11 mouse cellular contexts compared by ENCODE assay signal in genomic region chr17:69109216-69109615, GRCm38 (mm10). TPM values are rescaled to one million over a fixed set of nuclear protein-coding genes. Genes with fewer than 3 reads are reported as not detected.
A peak's percentile ranks its signal among the peaks of the same experiment; 100 is the strongest.
DNase-seq lines count a peak whose midpoint lies in the region; ATAC-seq and TF ChIP-seq lines count a peak whose summit lies in the region.
"Had no signal": no experiment of that assay in that cellular context is flagged by ENCODE, and none has a peak within 500 bp of the region (broad histone marks: within the 10 kb centered on the region; RNA-seq: fewer than 3 reads in every experiment).

No protein-coding gene starts in this region.

- no peaks in the 10 kb centered on the region for H3K27me3 ChIP-seq in hindbrain, embryonic 11.5 days (ENCODE audit: control insufficient read depth, insufficient read depth, low read length)
- no peaks in the 10 kb centered on the region for H3K27me3 ChIP-seq in hindbrain, embryonic 10.5 days (ENCODE audit: insufficient read depth, poor library complexity, severe bottlenecking)
- no peaks in the 10 kb centered on the region for H3K27me3 ChIP-seq in lung, postnatal 0 days (replicated peaks; ENCODE audit: insufficient read depth, low read length)
- H3K27me3 ChIP-seq: CH12.LX; megakaryocyte, embryonic 14.5 days had no signal

- H3K9ac ChIP-seq in hindbrain, embryonic 11.5 days (ENCODE audit: low read depth, low read length) = no peak overlapping the region
- H3K9ac ChIP-seq in lung, postnatal 0 days (replicated peaks; ENCODE audit: low read depth) = no peak overlapping the region

- no peak overlapping the region for H3K4me3 ChIP-seq in hindbrain, embryonic 11.5 days (ENCODE audit: low read depth, low read length)
- H3K4me3 ChIP-seq in hindbrain, embryonic 10.5 days = no peak overlapping the region
- H3K4me3 ChIP-seq in lung, postnatal 0 days (ENCODE audit: low read depth, low read length) = no peak overlapping the region
- no peak overlapping the region for H3K4me3 ChIP-seq in cortical plate, adult 2 months (ENCODE audit: insufficient read depth, low read length)
- H3K4me3 ChIP-seq: megakaryocyte, embryonic 14.5 days had no signal

- no peak for ATAC-seq in hindbrain, embryonic 11.5 days (ENCODE audit: low FRiP score)
- ATAC-seq in lung, postnatal 0 days = peak; percentile 30
- no peak for ATAC-seq in megakaryocyte, adult 5-6 weeks (ENCODE audit: poor library complexity, severe bottlenecking)

- no peaks in the 10 kb centered on the region for H3K36me3 ChIP-seq in hindbrain, embryonic 11.5 days (ENCODE audit: control insufficient read depth, insufficient read depth, low read length)
- H3K36me3 ChIP-seq in hindbrain, embryonic 10.5 days = no peaks in the 10 kb centered on the region
- no peaks in the 10 kb centered on the region for H3K36me3 ChIP-seq in lung, postnatal 0 days (ENCODE audit: insufficient read depth, low read length)

- DNase-seq in hindbrain, embryonic 11.5 days (ENCODE audit: low spot score) = peak; percentile 19
- DNase-seq in hindbrain, embryonic 10.5 days (ENCODE audit: low spot score) = no peak
- DNase-seq in lung, postnatal 0 days (ENCODE audit: low spot score) = peak; percentile 13
- no peak for DNase-seq in lung, postnatal 14 days
- DNase-seq in NIH3T3 (ENCODE audit: low read depth) = peak; percentile 36
- no peak for DNase-seq in layer of hippocampus, adult 9-10 months (ENCODE audit: low spot score)
- DNase-seq: adrenal gland, postnatal 25 days had no signal

- TF ChIP-seq CTCF in lung, postnatal 0 days (IDR thresholded peaks at IDR 0.05) = peak; percentile 58
- TF ChIP-seq CTCF in cortical plate, adult 2 months (IDR thresholded peaks at IDR 0.05; ENCODE audit: extremely low read depth, insufficient read depth, low read length) = peak; percentile 29; the same call in 1 of the 2 replicates

- no peak overlapping the region for H3K4me2 ChIP-seq in hindbrain, embryonic 11.5 days (replicated peaks; ENCODE audit: low read depth, low read length)
- H3K4me2 ChIP-seq in lung, postnatal 0 days (replicated peaks; ENCODE audit: low read depth, low read length) = no peak overlapping the region

- no peak for TF ChIP-seq POLR2A in cortical plate, adult 2 months (IDR thresholded peaks at IDR 0.05; ENCODE audit: extremely low read depth, insufficient read depth, low read length)

- H3K4me1 ChIP-seq in hindbrain, embryonic 11.5 days (replicated peaks; ENCODE audit: control insufficient read depth, insufficient read depth, low read length) = no peaks in the 10 kb centered on the region
- no peaks in the 10 kb centered on the region for H3K4me1 ChIP-seq in hindbrain, embryonic 10.5 days (replicated peaks)
- no peaks in the 10 kb centered on the region for H3K4me1 ChIP-seq in lung, postnatal 0 days (ENCODE audit: insufficient read depth, low read depth, low read length)
- H3K4me1 ChIP-seq in cortical plate, adult 2 months (ENCODE audit: control insufficient read depth, insufficient read depth, low read length) = no peaks in the 10 kb centered on the region
- H3K4me1 ChIP-seq: megakaryocyte, embryonic 14.5 days had no signal

- WGBS in hindbrain, embryonic 11.5 days = 63% methylated on average over 6 of the region's 6 CpGs
- WGBS in hindbrain, embryonic 10.5 days = 61% methylated on average over 6 of the region's 6 CpGs
- 50% methylated on average over 6 of the region's 6 CpGs for WGBS in lung, postnatal 0 days

- H3K9me3 ChIP-seq in hindbrain, embryonic 11.5 days (ENCODE audit: control insufficient read depth, low read length) = no peaks in the 10 kb centered on the region
- no peaks in the 10 kb centered on the region for H3K9me3 ChIP-seq in hindbrain, embryonic 10.5 days
- no peaks in the 10 kb centered on the region for H3K9me3 ChIP-seq in lung, postnatal 0 days (ENCODE audit: low read length)

- no peak overlapping the region for H3K27ac ChIP-seq in hindbrain, embryonic 11.5 days (ENCODE audit: low read depth, low read length)
- H3K27ac ChIP-seq in hindbrain, embryonic 10.5 days = no peak overlapping the region
- no peak overlapping the region for H3K27ac ChIP-seq in lung, postnatal 0 days (ENCODE audit: low read length)
- no peak overlapping the region for H3K27ac ChIP-seq in cortical plate, adult 2 months (ENCODE audit: insufficient read depth, low read length)

- no peak for TF ChIP-seq EP300 in lung, postnatal 0 days (IDR thresholded peaks at IDR 0.05)

RNA-seq across cellular contexts. Expression of gene Epb41l3, which starts 33.7 kb away (rescaled TPM):
- polyA plus RNA-seq in hindbrain, embryonic 11.5 days (2014; fragmentation: Nextera tagmentation; extraction: Ambion mirVana) = 85.5 and 92.9 TPM in 2 replicates
- 59.2 and 64.2 TPM in 2 replicates for polyA plus RNA-seq in hindbrain, embryonic 10.5 days (2016; fragmentation: Nextera tagmentation; extraction: Ambion mirVana)
- 10.0 and 14.1 TPM in 2 replicates for polyA plus RNA-seq in lung, postnatal 0 days (2015; fragmentation: Nextera tagmentation; extraction: Ambion mirVana)
- polyA plus RNA-seq in cortical plate, adult 2 months (2012; rRNA removed) = 117 and 124 TPM in 2 replicates
- total RNA-seq in megakaryocyte, adult 5-6 weeks (2015) = 2.4 and 2.6 TPM in 2 replicates
- total RNA-seq in megakaryocyte, adult 5-6 weeks (2017) = 0.70 and 3.9 TPM in 2 replicates
- total RNA-seq: CH12.LX had no signal

Comparison
In these comparisons a context has a peak if more than half of its experiments do, and no peak if none do; other contexts are left out.
1. DNase-seq: peak in hindbrain, embryonic 11.5 days (single experiment), lung, postnatal 0 days (single experiment) and NIH3T3 (single experiment); none in hindbrain, embryonic 10.5 days (single experiment), lung, postnatal 14 days (single experiment) and layer of hippocampus, adult 9-10 months (single experiment).